Comparison of ENCODE assay signal across 11 mouse cellular contexts in the genomic region with DNA sequence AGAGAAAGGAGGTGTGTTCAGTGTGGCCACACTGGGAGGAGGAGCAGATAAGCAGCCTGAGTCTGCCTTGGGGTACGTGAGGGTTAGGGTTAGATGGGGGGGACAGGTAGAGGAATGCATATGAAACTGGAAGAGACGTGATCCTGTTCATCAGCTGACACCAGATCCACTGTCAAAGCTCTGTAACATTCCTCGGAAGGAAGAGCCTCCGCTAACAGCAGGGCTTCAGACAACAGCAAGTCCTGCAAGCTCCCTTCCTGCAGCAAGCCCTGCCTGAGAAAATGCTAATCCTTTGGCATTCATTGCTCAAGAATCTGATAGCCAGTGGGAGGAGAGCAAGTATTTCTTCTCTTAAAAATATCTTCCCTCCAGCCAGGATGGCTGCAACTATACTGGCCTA. TPM values are rescaled to one million over a fixed set of nuclear protein-coding genes. Genes with fewer than 3 reads are reported as not detected.
DNase-seq lines count a peak whose midpoint lies in the region; ATAC-seq and TF ChIP-seq lines count a peak whose summit lies in the region.
"Had no signal": no experiment of that assay in that cellular context is flagged by ENCODE, and none has a peak within 500 bp of the region (broad histone marks: within the 10 kb centered on the region; RNA-seq: fewer than 3 reads in every experiment).

No protein-coding gene starts in this region.

- WGBS in hindbrain, embryonic 10.5 days, result 8% methylated on average over 4 of the region's 4 CpGs
- WGBS in hindbrain, embryonic 13.5 days, result 4% methylated on average over 4 of the region's 4 CpGs
- 4% methylated on average over 4 of the region's 4 CpGs for WGBS in forebrain, embryonic 14.5 days
- 2% methylated on average over 4 of the region's 4 CpGs for WGBS in midbrain, embryonic 13.5 days
- 25% methylated on average over 4 of the region's 4 CpGs for WGBS in lung, adult 2 months

- peaks cover 19% of the 10 kb centered on the region for H3K4me1 ChIP-seq in hindbrain, embryonic 10.5 days (replicated peaks)
- H3K4me1 ChIP-seq in hindbrain, embryonic 13.5 days (replicated peaks), result peaks cover 13% of the 10 kb centered on the region
- no peaks in the 10 kb centered on the region for H3K4me1 ChIP-seq in forebrain, embryonic 14.5 days (ENCODE audit: control insufficient read depth, insufficient read depth, low read length)
- peaks cover 18% of the 10 kb centered on the region for H3K4me1 ChIP-seq in midbrain, embryonic 13.5 days (replicated peaks)
- no peaks in the 10 kb centered on the region for H3K4me1 ChIP-seq in lung, adult 2 months (ENCODE audit: control insufficient read depth, insufficient read depth, low read length)

- H3K27me3 ChIP-seq in hindbrain, embryonic 10.5 days (ENCODE audit: insufficient read depth, poor library complexity, severe bottlenecking), result no peaks in the 10 kb centered on the region
- no peaks in the 10 kb centered on the region for H3K27me3 ChIP-seq in hindbrain, embryonic 13.5 days
- no peaks in the 10 kb centered on the region for H3K27me3 ChIP-seq in forebrain, embryonic 14.5 days (replicated peaks; ENCODE audit: control insufficient read depth, insufficient read depth, low read length)
- H3K27me3 ChIP-seq in midbrain, embryonic 13.5 days, result no peaks in the 10 kb centered on the region
- H3K27me3 ChIP-seq: limb, embryonic 15.5 days had no signal

- no peaks in the 10 kb centered on the region for H3K9me3 ChIP-seq in hindbrain, embryonic 10.5 days
- H3K9me3 ChIP-seq in hindbrain, embryonic 13.5 days, result no peaks in the 10 kb centered on the region
- H3K9me3 ChIP-seq in forebrain, embryonic 14.5 days (replicated peaks; ENCODE audit: control insufficient read depth, low read length), result no peaks in the 10 kb centered on the region
- H3K9me3 ChIP-seq in midbrain, embryonic 13.5 days, result no peaks in the 10 kb centered on the region
- H3K9me3 ChIP-seq: limb, embryonic 15.5 days had no signal

- no peak overlapping the region for H3K9ac ChIP-seq in hindbrain, embryonic 13.5 days
- H3K9ac ChIP-seq in forebrain, embryonic 14.5 days (ENCODE audit: low read length), result no peak overlapping the region
- H3K9ac ChIP-seq in midbrain, embryonic 13.5 days (replicated peaks), result no peak overlapping the region
- H3K9ac ChIP-seq: limb, embryonic 15.5 days had no signal

- DNase-seq in hindbrain, embryonic 10.5 days (ENCODE audit: low spot score), result peak; percentile 16
- peak; percentile 60 for DNase-seq in embryo, embryonic 10 days (ENCODE audit: low spot score)
- peak; percentile 7 for DNase-seq in forebrain, embryonic 14.5 days (ENCODE audit: low spot score)
- no peak for DNase-seq in cerebellum, adult 11-12 months
- DNase-seq in thymus, adult 18-20 months, result no peak
- DNase-seq in lung, adult 2 months, result no peak
- DNase-seq: gastrocnemius, postnatal 36 days; right cerebral cortex, postnatal 25 days had no signal

- no peak for TF ChIP-seq CTCF in lung, adult 2 months (IDR thresholded peaks at IDR 0.05; ENCODE audit: insufficient read depth, low read length)

- no peak overlapping the region for H3K27ac ChIP-seq in hindbrain, embryonic 10.5 days
- H3K27ac ChIP-seq in hindbrain, embryonic 13.5 days, result no peak overlapping the region
- H3K27ac ChIP-seq in forebrain, embryonic 14.5 days (ENCODE audit: low read depth, low read length), result no peak overlapping the region
- H3K27ac ChIP-seq in midbrain, embryonic 13.5 days, result 0 out of 2 replicates have a peak overlapping the region, but pooled peaks have one; percentile 25
- H3K27ac ChIP-seq: limb, embryonic 15.5 days had no signal

- H3K36me3 ChIP-seq in hindbrain, embryonic 10.5 days, result no peaks in the 10 kb centered on the region
- no peaks in the 10 kb centered on the region for H3K36me3 ChIP-seq in hindbrain, embryonic 13.5 days
- no peaks in the 10 kb centered on the region for H3K36me3 ChIP-seq in forebrain, embryonic 14.5 days (ENCODE audit: control insufficient read depth, insufficient read depth, low read length)
- H3K36me3 ChIP-seq in midbrain, embryonic 13.5 days, result no peaks in the 10 kb centered on the region
- H3K36me3 ChIP-seq: limb, embryonic 15.5 days had no signal

- no peak overlapping the region for H3K4me2 ChIP-seq in hindbrain, embryonic 13.5 days
- H3K4me2 ChIP-seq in forebrain, embryonic 14.5 days (ENCODE audit: low read length), result no peak overlapping the region
- peak overlapping the region; percentile 20; the same call in 1 of the 2 replicates for H3K4me2 ChIP-seq in midbrain, embryonic 13.5 days (replicated peaks)
- H3K4me2 ChIP-seq: limb, embryonic 15.5 days had no signal

- peak overlapping the region; percentile 20; the same call in 1 of the 2 replicates for H3K4me3 ChIP-seq in hindbrain, embryonic 10.5 days
- H3K4me3 ChIP-seq in hindbrain, embryonic 13.5 days, result no peak overlapping the region
- H3K4me3 ChIP-seq in forebrain, embryonic 14.5 days (ENCODE audit: low read depth, low read length), result no peak overlapping the region
- H3K4me3 ChIP-seq in midbrain, embryonic 13.5 days (replicated peaks), result no peak overlapping the region
- no peak overlapping the region for H3K4me3 ChIP-seq in lung, adult 2 months (replicated peaks; ENCODE audit: extremely low read depth, low read depth, low read length)
- H3K4me3 ChIP-seq: limb, embryonic 15.5 days had no signal

- no peak for ATAC-seq in hindbrain, embryonic 13.5 days (ENCODE audit: low FRiP score)
- no peak for ATAC-seq in forebrain, embryonic 14.5 days
- ATAC-seq in midbrain, embryonic 13.5 days, result peak; percentile 57; the same call in 1 of the 2 replicates

- no peak for TF ChIP-seq POLR2A in lung, adult 2 months (IDR thresholded peaks at IDR 0.05; ENCODE audit: borderline replicate concordance, extremely low read depth, low read depth, low read length)

RNA-seq across cellular contexts. Expression of a gene that starts 13.2 kb away (rescaled TPM):
- polyA plus RNA-seq in hindbrain, embryonic 10.5 days (2016; fragmentation: Nextera tagmentation; extraction: Ambion mirVana), result not detected in 2 replicates
- polyA plus RNA-seq in hindbrain, embryonic 13.5 days (2015; fragmentation: Nextera tagmentation; extraction: Ambion mirVana), result not detected in 2 replicates
- not detected in 2 replicates for polyA plus RNA-seq in forebrain, embryonic 14.5 days (2014; fragmentation: Nextera tagmentation; extraction: Ambion mirVana)
- polyA plus RNA-seq in midbrain, embryonic 13.5 days (2015; fragmentation: Nextera tagmentation; extraction: Ambion mirVana), result 0.24 TPM in 1 of 2 replicates, not detected in the other
- polyA plus RNA-seq in lung, adult 2 months (2012; rRNA removed), result 0.57 TPM in 1 of 2 replicates, not detected in the other
- polyA plus RNA-seq: limb, embryonic 15.5 days had no signal

RNA-seq across cellular contexts. Expression of a gene that starts 35.1 kb away (rescaled TPM):
- 0.55 and 3.2 TPM in 2 replicates for polyA plus RNA-seq in hindbrain, embryonic 10.5 days (2016; fragmentation: Nextera tagmentation; extraction: Ambion mirVana)
- 2.5 and 5.2 TPM in 2 replicates for polyA plus RNA-seq in hindbrain, embryonic 13.5 days (2015; fragmentation: Nextera tagmentation; extraction: Ambion mirVana)
- polyA plus RNA-seq in forebrain, embryonic 14.5 days (2014; fragmentation: Nextera tagmentation; extraction: Ambion mirVana), result 0.76 and 1.5 TPM in 2 replicates
- polyA plus RNA-seq in midbrain, embryonic 13.5 days (2015; fragmentation: Nextera tagmentation; extraction: Ambion mirVana), result 0.41 and 0.74 TPM in 2 replicates
- polyA plus RNA-seq in lung, adult 2 months (2012; rRNA removed), result not detected in 2 replicates
- polyA plus RNA-seq: limb, embryonic 15.5 days had no signal

Comparison
In these comparisons a context has a peak if more than half of its experiments do, and no peak if none do; other contexts are left out.
1. DNase-seq: peak in hindbrain, embryonic 10.5 days (single experiment), embryo, embryonic 10 days (single experiment) and forebrain, embryonic 14.5 days (single experiment); none in cerebellum, adult 11-12 months (single experiment), thymus, adult 18-20 months (0 of 2) and lung, adult 2 months (single experiment).